In the genomic region with DNA sequence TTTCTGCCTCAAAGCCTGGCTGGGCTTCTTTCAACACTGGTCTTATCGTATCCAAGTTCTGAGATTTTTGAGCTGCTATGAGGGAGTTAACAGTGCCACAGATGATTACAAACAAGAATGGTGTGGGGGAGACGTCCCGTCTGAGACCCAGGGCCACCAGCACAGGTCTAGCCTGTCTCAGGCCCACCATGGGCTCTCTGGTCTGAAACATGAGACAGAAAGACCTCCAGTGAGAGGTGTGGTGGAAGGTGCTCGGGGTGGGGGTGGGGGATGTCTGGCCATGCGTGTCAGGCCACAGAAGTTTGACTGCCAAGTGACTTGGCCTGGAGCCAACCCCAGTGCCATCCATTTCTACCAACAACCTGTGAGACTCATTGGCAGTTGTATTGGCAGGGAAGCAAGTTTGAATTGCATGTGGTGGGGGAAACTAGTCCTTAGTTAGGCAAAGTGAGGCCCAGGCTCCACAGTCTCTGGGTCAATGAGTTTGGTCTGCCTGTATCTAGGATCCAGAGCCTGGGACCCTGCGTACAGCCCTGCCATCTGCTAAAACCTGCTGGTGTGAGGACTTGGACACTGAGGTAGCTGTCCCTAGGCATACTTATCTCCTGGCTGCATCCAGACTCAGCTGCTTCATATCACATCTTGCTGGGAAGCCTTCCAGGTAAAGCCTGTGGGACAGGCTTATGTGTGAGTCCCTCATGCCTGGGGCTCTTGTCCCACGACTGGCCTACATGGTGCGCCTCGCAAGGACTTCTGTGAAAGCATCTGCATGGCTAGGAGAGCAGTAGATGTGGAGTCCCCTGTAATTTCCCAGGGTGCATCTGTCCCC, we compare ENCODE assay signal across 13 mouse cellular contexts. TPM values are rescaled to one million over a fixed set of nuclear protein-coding genes. Genes with fewer than 3 reads are reported as not detected.
A peak's percentile ranks its signal among the peaks of the same experiment; 100 is the strongest.
DNase-seq lines count a peak whose midpoint lies in the region; ATAC-seq and TF ChIP-seq lines count a peak whose summit lies in the region.
"Had no signal": no experiment of that assay in that cellular context is flagged by ENCODE, and none has a peak within 500 bp of the region (broad histone marks: within the 10 kb centered on the region; RNA-seq: fewer than 3 reads in every experiment).

No protein-coding gene starts in this region.

- H3K27ac ChIP-seq in liver, postnatal 0 days (ENCODE audit: low read depth), result no peak overlapping the region
- H3K27ac ChIP-seq in liver, embryonic 11.5 days (ENCODE audit: low read depth, low read length), result no peak overlapping the region
- peak overlapping the region; percentile 37; the same call in 1 of the 2 replicates for H3K27ac ChIP-seq in heart, embryonic 16.5 days (ENCODE audit: low read length)
- H3K27ac ChIP-seq: embryonic facial prominence, embryonic 15.5 days; liver, embryonic 13.5 days had no signal

- no peak overlapping the region for H3K4me2 ChIP-seq in liver, postnatal 0 days (ENCODE audit: low read depth, low read length)
- H3K4me2 ChIP-seq in liver, embryonic 11.5 days, result no peak overlapping the region
- no peak overlapping the region for H3K4me2 ChIP-seq in heart, embryonic 16.5 days (ENCODE audit: low read depth, low read length)
- H3K4me2 ChIP-seq: embryonic facial prominence, embryonic 15.5 days; liver, embryonic 13.5 days had no signal

- ATAC-seq in liver, postnatal 0 days, result no peak
- ATAC-seq in liver, embryonic 11.5 days (replicated peaks; ENCODE audit: low FRiP score), result no peak
- no peak; the same call in 1 of the 2 replicates for ATAC-seq in heart, embryonic 16.5 days (replicated peaks; ENCODE audit: extremely low read depth, insufficient read depth, low FRiP score)
- ATAC-seq: CD4-positive, CD25-positive, alpha-beta regulatory T cell, adult 4 months had no signal

- H3K27me3 ChIP-seq in liver, postnatal 0 days (ENCODE audit: insufficient read depth, low read length), result no peaks in the 10 kb centered on the region
- no peaks in the 10 kb centered on the region for H3K27me3 ChIP-seq in liver, embryonic 11.5 days (replicated peaks; ENCODE audit: control insufficient read depth, insufficient read depth, low read length)
- no peaks in the 10 kb centered on the region for H3K27me3 ChIP-seq in heart, embryonic 16.5 days (ENCODE audit: control insufficient read depth, insufficient read depth, low read length)
- H3K27me3 ChIP-seq: embryonic facial prominence, embryonic 15.5 days; liver, embryonic 13.5 days had no signal

- TF ChIP-seq EP300 in liver, postnatal 0 days (IDR thresholded peaks at IDR 0.05; ENCODE audit: low read depth), result no peak

- no peak overlapping the region for H3K4me3 ChIP-seq in liver, postnatal 0 days (ENCODE audit: low read depth, low read length)
- H3K4me3 ChIP-seq in liver, embryonic 11.5 days (ENCODE audit: low read depth, low read length), result no peak overlapping the region
- no peak overlapping the region for H3K4me3 ChIP-seq in heart, embryonic 16.5 days (ENCODE audit: low read length)
- H3K4me3 ChIP-seq: embryonic facial prominence, embryonic 15.5 days; liver, embryonic 13.5 days had no signal

- H3K36me3 ChIP-seq in liver, postnatal 0 days (replicated peaks; ENCODE audit: insufficient read depth, low read length), result no peaks in the 10 kb centered on the region; the same call in 1 of the 2 replicates
- H3K36me3 ChIP-seq in liver, embryonic 11.5 days (ENCODE audit: control insufficient read depth, insufficient read depth, low read length), result no peaks in the 10 kb centered on the region; the same call in 1 of the 2 replicates
- H3K36me3 ChIP-seq in heart, embryonic 16.5 days (ENCODE audit: control insufficient read depth, insufficient read depth), result peaks cover 3% of the 10 kb centered on the region; the same call in 1 of the 2 replicates
- H3K36me3 ChIP-seq: liver, embryonic 13.5 days had no signal

- no peak for TF ChIP-seq CTCF in liver, postnatal 0 days (IDR thresholded peaks at IDR 0.05; ENCODE audit: low read depth)

- WGBS in liver, postnatal 0 days (ENCODE audit: insufficient replicate concordance), result 76% methylated on average over 9 of the region's 9 CpGs
- 86% methylated on average over 9 of the region's 9 CpGs for WGBS in liver, embryonic 11.5 days
- 61% methylated on average over 9 of the region's 9 CpGs for WGBS in heart, embryonic 16.5 days

- H3K9me3 ChIP-seq in liver, postnatal 0 days (ENCODE audit: low read length), result no peaks in the 10 kb centered on the region
- H3K9me3 ChIP-seq in liver, embryonic 11.5 days (ENCODE audit: control insufficient read depth, low read length), result no peaks in the 10 kb centered on the region
- no peaks in the 10 kb centered on the region for H3K9me3 ChIP-seq in heart, embryonic 16.5 days (replicated peaks; ENCODE audit: control insufficient read depth, low read length)
- H3K9me3 ChIP-seq: embryonic facial prominence, embryonic 15.5 days; liver, embryonic 13.5 days had no signal

- peaks cover 13% of the 10 kb centered on the region for H3K4me1 ChIP-seq in liver, postnatal 0 days (ENCODE audit: insufficient read depth)
- no peaks in the 10 kb centered on the region; the same call in 1 of the 2 replicates for H3K4me1 ChIP-seq in liver, embryonic 11.5 days (replicated peaks; ENCODE audit: control insufficient read depth, insufficient read depth, low read length)
- peaks cover 22% of the 10 kb centered on the region for H3K4me1 ChIP-seq in heart, embryonic 16.5 days (ENCODE audit: control insufficient read depth, insufficient read depth, low read length)
- H3K4me1 ChIP-seq: embryonic facial prominence, embryonic 15.5 days had no signal

- H3K9ac ChIP-seq in liver, postnatal 0 days (replicated peaks), result no peak overlapping the region
- no peak overlapping the region for H3K9ac ChIP-seq in liver, embryonic 11.5 days (ENCODE audit: low read depth, low read length)
- no peak overlapping the region for H3K9ac ChIP-seq in heart, embryonic 16.5 days (ENCODE audit: low read length)
- H3K9ac ChIP-seq: embryonic facial prominence, embryonic 15.5 days; liver, embryonic 13.5 days had no signal

- DNase-seq in cerebellum, postnatal 10 days, result peak; percentile 81
- DNase-seq in cerebellum, adult 9-10 months, result no peak
- peak; percentile 46 for DNase-seq in liver, postnatal 0 days
- no peak for DNase-seq in liver, embryonic 11.5 days (ENCODE audit: low spot score)
- peak; percentile 77 for DNase-seq in kidney, postnatal 10 days
- no peak for DNase-seq in gastrocnemius, adult 8-10 months (ENCODE audit: low spot score in 2 of 2)
- DNase-seq in spleen, adult 12 weeks (ENCODE audit: low spot score), result no peak
- DNase-seq: layer of hippocampus, postnatal 36 days; liver, embryonic 13.5 days; right cerebral cortex, postnatal 14 days had no signal

RNA-seq across cellular contexts. Expression of gene Snrk, which starts 56.6 kb away (rescaled TPM):
- 24.0 and 25.5 TPM in 2 replicates for polyA plus RNA-seq in liver, postnatal 0 days (2015; fragmentation: Nextera tagmentation; extraction: Ambion mirVana)
- 27.0 and 34.1 TPM in 2 replicates for polyA plus RNA-seq in liver, embryonic 11.5 days (2014; fragmentation: Nextera tagmentation; extraction: Ambion mirVana)
- polyA plus RNA-seq in heart, embryonic 16.5 days (2015; fragmentation: Nextera tagmentation; extraction: Ambion mirVana), result 59.1 and 61.7 TPM in 2 replicates
- total RNA-seq in gastrocnemius, adult 8-10 months (2022), result 10 to 100 TPM; 37.1 to 69.7 (median 59.6) TPM

Comparison
In these comparisons a context has a peak if more than half of its experiments do, and no peak if none do; other contexts are left out.
1. DNase-seq: peak in cerebellum, postnatal 10 days (2 of 2), liver, postnatal 0 days (single experiment) and kidney, postnatal 10 days (single experiment); none in cerebellum, adult 9-10 months (single experiment), liver, embryonic 11.5 days (single experiment), gastrocnemius, adult 8-10 months (0 of 2) and spleen, adult 12 weeks (single experiment).